Mouse (Mus musculus) adrenal gland, adult 10 weeks (tissue): ENCODE results near the gene Nodal. TPM values are rescaled to one million over a fixed set of nuclear protein-coding genes. Genes with fewer than 3 reads are reported as not detected.

Experiments
- polyA plus RNA-seq: library from polyadenylated mRNA; stranded (reverse); fragments of 350-450 nt; fragmentation: Illumina TruSeq; extraction: RNeasy Lipid Tissue Mini Kit (QIAGEN cat#74804); gene quantifications from one replicate; pipeline ENCODE4 v1.2.3, GENCODE M21; 2014; ENCODE audit warnings: low read depth, low replicate concordance

The Nodal gene
- not detected for polyA plus RNA-seq

DNA sequence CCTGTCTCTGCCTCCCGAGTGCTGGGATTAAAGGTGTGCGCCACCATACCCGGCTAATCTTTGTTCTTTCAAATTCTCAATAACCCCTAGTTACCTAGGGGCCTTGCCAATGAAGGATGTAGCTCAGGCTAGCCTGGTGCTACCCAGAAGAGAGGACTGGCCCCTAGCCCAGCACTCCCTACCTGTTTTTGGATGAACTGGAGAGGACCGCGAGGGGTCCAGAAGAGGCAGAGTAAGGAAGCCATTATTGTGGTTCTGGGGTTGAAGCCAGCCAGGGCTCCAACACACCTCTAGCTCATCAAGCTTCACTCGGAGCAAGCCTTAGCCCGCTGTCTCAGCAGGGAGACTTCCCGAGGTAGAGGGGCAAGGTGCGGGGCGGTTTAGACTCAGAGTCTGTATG lies at the start of gene Nodal:
TSS of gene Nodal (plus strand) at position 301 of the 400 bp plus-strand sequence.

DNA sequence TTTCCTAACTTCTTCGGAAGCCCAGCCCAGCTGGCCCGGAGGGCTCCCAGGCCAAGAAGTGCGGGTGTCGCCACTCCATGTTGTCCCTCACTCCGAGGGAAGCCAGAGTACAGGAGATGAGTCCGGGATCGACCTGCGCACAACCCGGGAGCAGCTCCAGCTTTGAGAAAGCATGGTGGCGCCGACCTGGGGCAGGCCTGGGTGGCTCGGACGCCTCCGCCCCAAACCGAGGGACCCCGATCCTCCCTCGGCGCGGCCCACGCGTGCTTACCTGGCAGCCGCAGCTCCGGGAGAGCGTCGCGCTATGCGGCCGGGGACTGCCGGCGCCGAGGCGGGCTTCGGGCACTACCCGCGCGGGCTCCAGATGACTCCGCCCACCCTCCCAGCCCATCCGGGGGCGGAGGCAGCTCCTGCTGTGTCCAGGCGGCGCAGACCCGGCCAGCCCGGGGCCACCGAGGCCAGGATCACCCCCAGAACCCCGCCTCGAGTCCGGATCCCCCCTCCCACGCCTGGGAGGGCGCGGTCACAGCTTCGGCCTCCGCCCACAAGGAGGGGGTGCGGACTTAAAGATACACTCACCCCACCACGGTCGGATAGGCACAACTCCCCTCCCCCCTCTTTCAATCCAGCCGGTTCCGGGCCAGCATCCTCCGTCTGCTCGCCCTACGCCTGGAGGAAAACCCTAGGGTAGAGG lies 34.6 kb upstream of the Nodal start, which contains the start of gene Pald1:
TSS of gene Pald1 (minus strand) at position 510 of the 694 bp plus-strand sequence.

DNA sequence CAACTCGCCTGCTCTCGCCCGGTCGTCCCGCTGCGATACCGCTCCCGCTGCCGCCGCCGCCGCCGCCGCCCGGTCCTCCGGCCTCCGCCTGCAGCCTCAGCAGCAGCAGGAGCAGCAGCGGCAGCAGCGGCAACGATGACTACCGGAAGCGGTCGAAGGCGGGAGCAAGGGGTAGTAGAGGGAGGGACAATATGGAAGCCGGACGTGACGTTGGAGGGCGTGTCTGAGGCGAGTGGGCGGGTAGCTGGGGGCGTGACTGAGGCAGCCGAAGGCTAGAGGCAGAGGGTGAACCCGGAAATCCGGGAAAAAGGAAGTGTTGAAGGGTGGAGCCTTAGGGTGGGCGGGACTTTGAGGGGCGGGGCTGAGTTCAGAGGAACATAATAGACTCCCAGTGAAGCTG lies 34.9 kb downstream of the Nodal start, which contains the start of gene Eif4ebp2:
TSS of gene Eif4ebp2 (minus strand) at position 17 of the 400 bp plus-strand sequence.

Other genes with a start within 250 kb of the Nodal start
- not detected for gene Tbata, start 246.0 kb upstream of the Nodal start, polyA plus RNA-seq
- not detected for gene Adamts14, start 144.5 kb upstream of the Nodal start, polyA plus RNA-seq
- gene Prf1, start 120.1 kb upstream of the Nodal start, polyA plus RNA-seq = not detected
- 1.5 TPM for gene Pald1, start 34.4 kb upstream of the Nodal start, polyA plus RNA-seq
- 31.4 TPM for gene Eif4ebp2, start 34.7 kb downstream of the Nodal start, polyA plus RNA-seq
- gene Lrrc20, start 57.8 kb downstream of the Nodal start, polyA plus RNA-seq = 9.4 TPM
- gene Npffr1, start 177.5 kb downstream of the Nodal start, polyA plus RNA-seq = not detected
- 166 TPM for gene Ppa1, start 230.6 kb downstream of the Nodal start, polyA plus RNA-seq